Mouse (Mus musculus) right cerebral cortex, postnatal 10 days (tissue): Measurements from ENCODE around the gene Sp110.
"Not testable (repeated sequence)": the region's sequence is repeated elsewhere in the genome, so short reads cannot be mapped to it uniquely, and the experiment has no call there.

ENCODE experiments used
- DNase-seq, 2 experiments: peaks; one replicate each; pipeline ENCODE4 v3.0.0; 2021; ENCODE audit warnings: low spot score in 2 of 2

Gene Sp110

GRCm38 (mm10) chr1:85598271-85599012 lies at the start of gene Sp110:
Sp110 (minus strand) TSS chr1:85598817.
- not testable (repeated sequence) for DNase-seq

- peak in 1 of 2 experiments; percentile 20 for DNase-seq
Measured at GRCm38 (mm10) chr1:85638144-85638543, 39.5 kb upstream of the Sp110 start.

- not testable (repeated sequence) for DNase-seq
Measured at GRCm38 (mm10) chr1:85636936-85637335, 38.3 kb upstream of the Sp110 start.

GRCm38 (mm10) chr1:85618689-85619088 lies 20.1 kb upstream of the Sp110 start:
- DNase-seq: not testable (repeated sequence)

GRCm38 (mm10) chr1:85617161-85617560 lies 18.5 kb upstream of the Sp110 start:
- DNase-seq: not testable (repeated sequence)

- DNase-seq: not testable (repeated sequence)
Measured at GRCm38 (mm10) chr1:85615819-85616218, 17.2 kb upstream of the Sp110 start.

- not testable (repeated sequence) for DNase-seq
Measured at GRCm38 (mm10) chr1:85615096-85615495, 16.5 kb upstream of the Sp110 start.

- not testable (repeated sequence) for DNase-seq
Measured at GRCm38 (mm10) chr1:85610581-85610980, 12.0 kb upstream of the Sp110 start.

GRCm38 (mm10) chr1:85608361-85608760 lies 9.7 kb upstream of the Sp110 start:
- DNase-seq: not testable (repeated sequence)

- DNase-seq: not testable (repeated sequence)
Measured at GRCm38 (mm10) chr1:85604341-85604740, 5.7 kb upstream of the Sp110 start.

- not testable (repeated sequence) for DNase-seq
Measured at GRCm38 (mm10) chr1:85600794-85601193, 2.2 kb upstream of the Sp110 start.

GRCm38 (mm10) chr1:85600078-85600477 lies 1.5 kb upstream of the Sp110 start, which contains the start of gene Sp140:
Sp140 (plus strand) TSS chr1:85600378.
- DNase-seq: not testable (repeated sequence)

GRCm38 (mm10) chr1:85592526-85592925 lies 6.1 kb downstream of the Sp110 start:
- not testable (repeated sequence) for DNase-seq

- DNase-seq: not testable (repeated sequence)
Measured at GRCm38 (mm10) chr1:85588697-85589096, 9.9 kb downstream of the Sp110 start.

GRCm38 (mm10) chr1:85581518-85581917 lies 17.1 kb downstream of the Sp110 start:
- DNase-seq: not testable (repeated sequence)

GRCm38 (mm10) chr1:85580578-85580977 lies 18.0 kb downstream of the Sp110 start:
- DNase-seq: not testable (repeated sequence)

- DNase-seq: not testable (repeated sequence)
Measured at GRCm38 (mm10) chr1:85580148-85580534, 18.5 kb downstream of the Sp110 start.

GRCm38 (mm10) chr1:85579199-85580147 lies 19.1 kb downstream of the Sp110 start:
- DNase-seq: not testable (repeated sequence)

GRCm38 (mm10) chr1:85578372-85579010 lies 20.1 kb downstream of the Sp110 start:
- not testable (repeated sequence) for DNase-seq

- DNase-seq: not testable (repeated sequence)
Measured at GRCm38 (mm10) chr1:85575376-85575775, 23.2 kb downstream of the Sp110 start, which contains the start of gene G530012D18Rik. G530012D18Rik (plus strand) TSS chr1:85575676.

- DNase-seq: not testable (repeated sequence)
Measured at GRCm38 (mm10) chr1:85573554-85573953, 25.1 kb downstream of the Sp110 start.
